Mouse (Mus musculus): ENCODE measurements at regions not wholly inside any gene's neighbourhood (a gene's known extent, or its start where the extent isn't known, plus 50 kb on each side); places are given as distances from the start of the nearest gene placed in this dataset.

DNA sequence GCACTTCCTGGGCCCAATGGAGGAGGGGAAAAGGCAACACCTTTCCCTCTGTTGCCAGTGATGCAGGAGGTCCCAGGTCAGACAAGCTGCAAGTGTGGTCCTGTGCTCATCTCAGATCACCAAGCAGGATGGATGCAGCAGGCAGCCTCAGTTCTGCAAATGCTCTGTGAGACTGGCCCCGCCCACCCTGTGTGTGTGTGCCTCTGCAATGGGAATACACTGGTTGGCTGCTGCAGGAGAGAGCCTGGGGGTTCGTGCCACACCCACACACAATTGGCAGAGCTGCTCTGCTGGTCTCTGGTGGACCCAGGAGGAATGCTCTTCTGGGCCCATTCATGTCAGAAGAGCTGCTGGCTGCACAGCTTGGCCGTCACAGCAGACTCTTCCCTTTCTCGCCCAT, 102.2 kb upstream of the Igsf21 start:
- TF ChIP-seq ZNF384 (IDR thresholded peaks at IDR 0.05; ENCODE audit: low read depth, low read length) (no peak), HCFC1 (IDR thresholded peaks at IDR 0.05; ENCODE audit: borderline replicate concordance, insufficient read depth, low read length) (no peak), MAFK (IDR thresholded peaks at IDR 0.05; ENCODE audit: insufficient read depth, low read depth, low read length) (no peak)

All from ES-E14 (cell line).